Mouse (Mus musculus) stomach, embryonic 14.5 days (tissue): ENCODE measurements around the gene Nid1. TPM values are rescaled to one million over a fixed set of nuclear protein-coding genes. Genes with fewer than 3 reads are reported as not detected.
"Not testable (repeated sequence)": the region's sequence is repeated elsewhere in the genome, so short reads cannot be mapped to it uniquely, and the experiment has no call there.

Experiments used
- ATAC-seq: fragments of 200-750 bp; cut with Nextera tagmentation; 2 replicates; pipeline ENCODE4 v1.8.0; 2017; ENCODE audit warnings: low read depth, moderate TSS enrichment; ENCODE audit not compliant: insufficient number of reproducible peaks, insufficient read depth, low FRiP score
- H3K27ac ChIP-seq: fragments of 300-500 bp; sonication (generic); 2 replicates; pipeline ENCODE4 v1.5.1; 2014; ENCODE audit warnings: mild to moderate bottlenecking, low read length, moderate library complexity, mixed read lengths
- H3K27me3 ChIP-seq: fragments of 300-500 bp; sonication (generic); 2 replicates; pipeline ENCODE4 v1.6.1; 2014; ENCODE audit warnings: low read length, control low read depth, mixed read lengths; ENCODE audit not compliant: control insufficient read depth, insufficient read depth
- H3K36me3 ChIP-seq: fragments of 300-500 bp; sonication (generic); 2 replicates; pipeline ENCODE4 v1.6.1; 2014; ENCODE audit warnings: mild to moderate bottlenecking, control low read depth, low read length, moderate library complexity, mixed read lengths; ENCODE audit not compliant: control insufficient read depth, insufficient read depth
- H3K4me1 ChIP-seq: fragments of 300-500 bp; sonication (generic); 2 replicates; pipeline ENCODE4 v1.6.1; 2014; ENCODE audit warnings: low read length, control low read depth, mixed read lengths; ENCODE audit not compliant: control insufficient read depth, insufficient read depth
- H3K4me2 ChIP-seq: fragments of 300-500 bp; sonication (generic); replicated peaks from 2 replicates; pipeline ENCODE4 v1.6.1; 2014; ENCODE audit warnings: low read depth, low read length, control low read depth
- H3K4me3 ChIP-seq: fragments of 300-500 bp; sonication (generic); 2 replicates; pipeline ENCODE4 v1.5.1; 2014; ENCODE audit warnings: low read depth, low read length, control low read depth
- H3K9ac ChIP-seq: fragments of 300-500 bp; sonication (generic); replicated peaks from 2 replicates; pipeline ENCODE4 v1.6.1; 2014; ENCODE audit warnings: low read depth, mild to moderate bottlenecking, control low read depth, low read length, moderate library complexity, mixed read lengths
- H3K9me3 ChIP-seq: fragments of 300-500 bp; sonication (generic); 2 replicates; pipeline ENCODE4 v1.6.1; 2016; ENCODE audit warnings: low read depth, low read length, control low read depth; ENCODE audit not compliant: control insufficient read depth
- WGBS: fragments of 180-500 bp; shearing (Covaris S2); extraction: QIAGEN DNeasy Blood & Tissue Kit; methylation state at CpG from one replicate; pipeline ENCODE4 v1.1.7; 2014; 5-methylcytosine and 5-hydroxymethylcytosine counted together
- polyA plus RNA-seq: library from polyadenylated mRNA; unstranded; fragments of >200 nt; fragmentation: Nextera tagmentation; extraction: Ambion mirVana; gene quantifications from 2 replicates; pipeline ENCODE4 v1.2.1, GENCODE M21; 2014

Nid1 gene
- polyA plus RNA-seq, 1 experiment from 2014 or later: 87.6 TPM

DNA sequence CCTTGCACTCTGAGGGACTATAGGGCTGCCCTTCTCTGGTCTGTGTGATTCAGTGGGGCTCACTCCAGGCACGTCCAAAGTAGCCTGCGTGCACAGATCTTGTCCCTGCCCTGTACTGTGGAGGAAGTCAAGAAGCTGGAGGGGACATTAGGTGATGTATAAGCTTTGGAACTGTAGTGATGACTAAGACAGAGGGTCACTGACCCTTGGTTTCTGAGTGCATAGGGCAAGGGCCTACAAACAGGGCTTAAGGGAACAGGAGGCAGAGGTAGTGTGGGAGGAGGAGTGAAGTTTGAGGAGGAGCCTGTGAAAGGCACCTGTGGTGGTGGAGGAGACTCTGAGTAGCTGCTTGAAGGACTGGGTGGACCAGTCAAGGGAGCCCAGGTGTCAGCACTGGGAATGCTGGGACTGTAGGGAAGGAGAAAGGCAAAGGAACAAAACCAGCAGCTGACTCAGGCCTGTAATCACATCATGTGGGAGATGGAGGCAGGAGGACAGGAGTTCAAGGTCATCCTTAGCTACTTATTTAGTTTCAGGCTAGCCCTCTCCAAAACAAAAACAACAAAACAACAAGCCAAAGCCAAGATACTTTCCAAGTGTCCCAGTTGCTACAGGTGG lies 23.3 kb downstream of the Nid1 start:
- no peak overlapping the region for H3K27ac ChIP-seq
- H3K9ac ChIP-seq: no peak overlapping the region
- H3K27me3 ChIP-seq: no peaks in the 10 kb centered on the region
- no peak for ATAC-seq
- 71% methylated on average over 2 of the region's 2 CpGs for WGBS
- H3K9me3 ChIP-seq: no peaks in the 10 kb centered on the region
- no peak overlapping the region for H3K4me2 ChIP-seq
- no peaks in the 10 kb centered on the region for H3K4me1 ChIP-seq
- H3K36me3 ChIP-seq: no peaks in the 10 kb centered on the region; the same call in 1 of the 2 replicates
- H3K4me3 ChIP-seq: no peak overlapping the region

DNA sequence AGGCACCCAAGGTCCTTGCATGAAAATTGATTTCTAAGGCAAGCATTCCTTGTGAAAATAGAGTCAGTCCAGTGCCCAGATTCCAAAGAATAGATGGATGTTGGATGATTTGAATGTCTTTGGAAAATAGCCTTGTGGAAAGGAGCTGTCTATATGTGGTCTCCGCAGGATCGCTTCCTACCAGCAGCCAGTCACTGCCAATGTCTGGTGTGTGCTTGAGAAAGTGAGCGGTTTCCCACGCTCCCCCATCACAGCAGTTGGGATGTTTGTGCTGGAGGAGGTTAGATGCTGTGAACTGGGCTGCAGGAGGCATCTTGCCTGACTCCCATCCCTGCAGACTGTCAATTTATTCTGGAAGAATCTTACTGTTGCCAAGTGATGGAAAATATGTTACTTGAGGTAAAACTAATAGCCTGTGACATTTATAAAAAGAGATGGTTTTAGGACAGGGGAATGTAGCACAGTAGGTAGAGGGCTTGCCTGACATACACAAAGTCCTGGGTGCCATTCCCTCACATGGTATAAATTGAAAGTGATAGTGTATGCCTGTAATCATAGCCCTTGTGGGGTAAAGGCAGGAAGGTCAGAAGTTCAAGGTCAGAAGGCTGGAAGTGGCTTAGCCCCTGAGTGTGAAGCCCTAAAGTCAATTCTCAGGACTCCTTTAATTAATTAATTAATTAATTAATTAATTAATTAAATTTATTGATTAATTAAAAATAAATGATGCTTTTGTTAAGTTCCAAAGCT lies 24.3 kb downstream of the Nid1 start:
- Histone ChIP-seq H3K4me1 (no peaks in the 10 kb centered on the region), H3K4me2 (no peak overlapping the region), H3K9ac (no peak overlapping the region), H3K4me3 (no peak overlapping the region), H3K27ac (no peak overlapping the region), H3K36me3 (no peaks in the 10 kb centered on the region; the same call in none of the 2 replicates), H3K9me3 (no peaks in the 10 kb centered on the region), H3K27me3 (no peaks in the 10 kb centered on the region)
- no peak for ATAC-seq
- 76% methylated on average over 4 of the region's 4 CpGs for WGBS

DNA sequence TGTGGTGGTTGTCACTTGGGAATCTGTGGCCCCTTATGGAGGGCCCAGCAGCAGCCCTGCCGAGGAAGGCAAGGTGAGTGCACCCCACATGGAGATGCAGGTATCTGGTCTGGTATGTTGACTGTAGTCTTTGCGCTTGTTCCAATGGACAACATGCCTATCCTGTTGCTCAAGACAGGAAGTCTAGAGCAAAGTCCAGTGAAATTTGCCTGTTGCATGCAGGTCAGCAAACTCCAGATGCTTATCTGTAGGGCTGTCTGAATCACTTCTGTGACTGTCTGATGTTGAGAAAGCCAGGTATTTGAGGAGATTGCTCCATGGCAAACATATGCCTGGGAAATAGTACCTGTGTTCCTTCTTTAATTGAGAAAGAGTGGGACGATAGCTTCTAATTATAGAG lies 26.6 kb downstream of the Nid1 start:
- ATAC-seq: no peak
- H3K27me3 ChIP-seq: no peaks in the 10 kb centered on the region
- no peaks in the 10 kb centered on the region for H3K4me1 ChIP-seq
- H3K4me3 ChIP-seq: no peak overlapping the region
- peaks cover 8% of the 10 kb centered on the region for H3K36me3 ChIP-seq
- no peak overlapping the region for H3K27ac ChIP-seq
- no peaks in the 10 kb centered on the region for H3K9me3 ChIP-seq
- H3K4me2 ChIP-seq: no peak overlapping the region
- 85% methylated on average over 3 of the region's 3 CpGs for WGBS
- H3K9ac ChIP-seq: no peak overlapping the region

DNA sequence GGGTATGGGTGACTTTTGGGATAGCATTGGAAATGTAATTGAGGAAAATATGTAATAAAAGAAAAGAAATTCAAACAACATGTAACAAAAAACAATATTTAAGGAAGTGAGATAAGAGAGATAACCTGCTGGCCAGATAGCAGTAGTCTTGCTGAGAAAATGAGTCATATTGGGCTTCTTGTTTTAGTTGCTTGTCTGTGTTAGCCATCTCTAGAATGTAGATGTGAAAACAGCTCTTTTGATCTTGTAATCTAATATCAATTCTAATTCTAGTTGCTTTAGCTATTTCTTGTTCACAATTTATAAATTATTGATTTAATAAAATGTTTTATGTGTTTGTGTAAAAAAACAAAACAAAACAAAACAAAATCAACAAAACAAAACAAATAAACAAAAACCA lies 29.9 kb downstream of the Nid1 start:
- H3K27me3 ChIP-seq, H3K4me2 ChIP-seq, H3K9me3 ChIP-seq, H3K36me3 ChIP-seq, H3K27ac ChIP-seq, H3K4me3 ChIP-seq, ATAC-seq, H3K9ac ChIP-seq, H3K4me1 ChIP-seq: not testable (repeated sequence)

DNA sequence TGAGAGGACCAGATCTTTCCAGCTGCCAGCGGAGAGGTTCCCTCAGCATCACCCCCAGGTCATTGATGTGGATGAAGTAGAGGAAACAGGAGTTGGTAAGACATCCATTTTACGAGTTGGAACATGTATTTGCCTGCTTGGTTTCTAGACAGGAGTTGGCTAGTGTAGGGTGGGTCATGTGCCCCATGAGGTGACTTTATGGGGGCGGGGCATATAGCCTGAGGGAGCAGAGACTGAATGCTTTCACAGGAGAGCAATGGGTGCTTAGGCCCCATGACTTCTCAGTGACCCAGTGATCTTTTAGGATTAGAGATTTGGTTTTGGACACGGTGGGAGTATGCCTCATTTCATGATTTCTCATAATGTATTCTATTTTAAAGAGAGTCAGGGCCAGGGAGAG lies 31.2 kb downstream of the Nid1 start:
- 80% methylated on average over 4 of the region's 4 CpGs for WGBS
- Histone ChIP-seq H3K27ac (no peak overlapping the region), H3K4me3 (no peak overlapping the region), H3K36me3 (peaks cover 8% of the 10 kb centered on the region), H3K4me1 (no peaks in the 10 kb centered on the region), H3K27me3 (no peaks in the 10 kb centered on the region), H3K4me2 (no peak overlapping the region), H3K9ac (no peak overlapping the region), H3K9me3 (no peaks in the 10 kb centered on the region)
- ATAC-seq: no peak

DNA sequence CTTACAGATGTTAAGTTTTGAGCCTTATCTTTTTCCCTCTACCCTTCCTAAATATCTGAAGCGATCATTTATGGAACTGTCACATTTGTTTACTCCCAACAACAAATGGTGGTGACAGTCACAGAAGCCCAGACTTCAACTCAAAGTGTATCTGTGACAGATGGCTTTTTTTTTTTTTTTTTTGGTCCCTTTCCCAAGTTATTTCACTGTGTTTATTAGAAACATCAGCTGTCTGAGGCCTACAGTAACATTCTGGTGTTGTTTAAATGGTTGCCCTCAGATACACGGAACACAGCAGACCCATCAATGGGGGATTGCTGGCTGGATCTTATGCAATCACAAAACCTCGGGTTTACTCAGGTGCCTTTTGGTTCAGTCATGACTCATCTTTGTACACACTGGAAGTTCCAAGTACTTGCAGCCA lies 34.0 kb downstream of the Nid1 start:
- ATAC-seq: no peak
- no peak overlapping the region for H3K9ac ChIP-seq
- 38% methylated on average over 3 of the region's 3 CpGs for WGBS
- H3K9me3 ChIP-seq: no peaks in the 10 kb centered on the region
- H3K36me3 ChIP-seq: peaks cover 8% of the 10 kb centered on the region
- no peak overlapping the region for H3K27ac ChIP-seq
- H3K4me3 ChIP-seq: no peak overlapping the region
- no peaks in the 10 kb centered on the region for H3K4me1 ChIP-seq
- no peak overlapping the region for H3K4me2 ChIP-seq
- H3K27me3 ChIP-seq: no peaks in the 10 kb centered on the region

DNA sequence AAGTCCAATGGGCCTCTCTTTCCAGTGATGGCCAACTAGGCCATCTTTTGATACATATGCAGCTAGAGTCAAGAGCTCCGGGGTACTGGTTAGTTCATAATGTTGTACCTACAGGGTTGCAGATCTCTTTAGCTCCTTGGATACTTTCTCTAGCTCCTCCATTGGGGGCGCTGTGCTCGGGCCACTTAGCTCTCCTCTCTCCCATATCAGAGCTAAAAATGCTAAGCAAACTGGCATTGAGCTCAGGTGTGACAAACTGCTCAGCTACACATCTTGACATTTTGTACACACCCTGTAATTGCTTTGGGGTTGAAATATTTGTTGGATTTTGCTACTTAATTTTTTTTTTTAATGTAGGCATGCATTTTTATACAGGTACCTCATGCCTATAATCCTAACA lies 37.1 kb downstream of the Nid1 start:
- not testable (repeated sequence) for H3K36me3 ChIP-seq, H3K27me3 ChIP-seq, H3K4me1 ChIP-seq, H3K4me3 ChIP-seq, H3K9ac ChIP-seq, ATAC-seq, H3K27ac ChIP-seq, H3K9me3 ChIP-seq, H3K4me2 ChIP-seq
- WGBS: 45% methylated on average over 2 of the region's 3 CpGs

DNA sequence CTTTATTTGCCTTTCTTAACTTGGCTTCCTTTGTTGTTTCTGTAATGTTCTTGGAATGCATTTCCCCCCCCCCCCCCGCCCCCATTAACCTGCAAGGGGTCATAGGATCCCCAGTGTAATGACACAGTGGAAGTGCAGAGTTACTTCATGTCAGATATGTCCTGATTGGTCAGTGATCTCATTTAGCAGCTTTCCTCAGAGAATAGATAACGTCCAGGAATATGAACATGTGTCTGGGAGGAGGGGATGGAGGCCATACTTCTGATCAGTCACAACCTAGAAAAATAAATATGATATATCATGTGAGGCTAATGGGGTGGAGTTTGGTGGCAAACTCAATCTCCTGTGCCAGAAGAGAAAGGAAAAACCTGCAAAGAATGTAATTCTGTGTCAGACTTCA lies 37.6 kb downstream of the Nid1 start:
- no peak overlapping the region for H3K4me3 ChIP-seq
- ATAC-seq: no peak
- 43% methylated on average over 2 of the region's 2 CpGs for WGBS
- H3K4me2 ChIP-seq: no peak overlapping the region
- H3K9ac ChIP-seq: no peak overlapping the region
- 0 out of 2 replicates have a peak, but pooled peaks cover 2% of the 10 kb centered on the region for H3K4me1 ChIP-seq
- H3K27ac ChIP-seq: no peak overlapping the region
- H3K36me3 ChIP-seq: no peaks in the 10 kb centered on the region; the same call in 1 of the 2 replicates
- no peaks in the 10 kb centered on the region for H3K27me3 ChIP-seq
- H3K9me3 ChIP-seq: no peaks in the 10 kb centered on the region
